Mouse (Mus musculus): Measurements from ENCODE around the gene Bcl2l13. TPM values are rescaled to one million over a fixed set of nuclear protein-coding genes. Genes with fewer than 3 reads are reported as not detected.

Bcl2l13 gene
- total and polyA plus RNA-seq, 3 experiments = 43.7 to 49.9 TPM; not detected in 1

DNA sequence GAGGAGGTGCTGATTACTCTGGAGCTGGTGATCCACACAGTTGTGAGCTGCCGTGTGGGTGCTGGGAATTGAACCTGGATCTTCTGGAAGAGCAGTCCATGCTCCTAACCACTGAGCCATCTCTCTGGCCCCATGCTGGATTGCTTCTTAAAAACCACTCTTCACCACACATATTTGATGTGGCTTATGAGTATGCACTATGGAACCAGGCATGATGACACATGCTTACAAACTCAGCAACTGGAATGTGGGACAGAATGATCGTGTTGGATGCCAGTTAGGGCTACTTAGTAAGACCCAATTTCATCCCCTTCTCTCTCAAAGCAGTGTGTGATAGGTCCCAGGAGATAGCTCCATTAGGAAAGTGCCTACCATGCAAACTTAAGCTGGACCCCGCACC is 24.1 kb downstream of the Bcl2l13 start:
- Histone ChIP-seq H3K9me3 (replicated peaks; ENCODE audit: insufficient read depth, low read length) (no peaks in the 10 kb centered on the region), H3K79me2 (ENCODE audit: control insufficient read depth, insufficient read depth, low read length, poor library complexity) (peaks cover 23% of the 10 kb centered on the region), H3K4me1 (ENCODE audit: control insufficient read depth in 1 of 2, insufficient read depth in 2 of 2, low read length in 2 of 2) (peaks cover 3% of the 10 kb centered on the region in 2 experiments), H3K4me3 (ENCODE audit: control insufficient read depth in 1 of 2, insufficient read depth in 1 of 2, low read depth in 2 of 2, low read length in 2 of 2) (no peak overlapping the region), H3K27ac (ENCODE audit: control insufficient read depth, low read depth, low read length) (no peak overlapping the region), H3K27me3 (ENCODE audit: control insufficient read depth in 1 of 2, insufficient read depth in 2 of 2, low read length in 2 of 2) (no peaks in the 10 kb centered on the region), H3K9ac (ENCODE audit: control insufficient read depth, low read depth, low read length, poor library complexity, severe bottlenecking) (no peak overlapping the region), H3K36me3 (ENCODE audit: control insufficient read depth in 1 of 2, insufficient read depth in 2 of 2, low read length in 2 of 2) (peaks cover 7 to 41% of the 10 kb centered on the region in 2 experiments)
- TF ChIP-seq ELF1 (IDR thresholded peaks at IDR 0.05; ENCODE audit: low read depth, low read length) (no peak), POLR2AphosphoS2 (IDR thresholded peaks at IDR 0.05; ENCODE audit: low read length) (no peak), USF1 (IDR thresholded peaks at IDR 0.05; ENCODE audit: low read depth, low read length) (no peak), GABPA (IDR thresholded peaks at IDR 0.05; ENCODE audit: low read depth, low read length) (no peak), KAT2A (conservative IDR thresholded peaks at IDR 0.05; ENCODE audit: low read depth, low read length) (no peak), TBP (IDR thresholded peaks at IDR 0.05; ENCODE audit: low read depth, low read length) (no peak), ZNF384 (IDR thresholded peaks at IDR 0.05; ENCODE audit: low read depth, low read length) (no peak), ETS1 (IDR thresholded peaks at IDR 0.05; ENCODE audit: low read depth, low read length) (no peak), CHD1 (IDR thresholded peaks at IDR 0.05; ENCODE audit: low read depth, low read length) (no peak), USF2 (IDR thresholded peaks at IDR 0.05; ENCODE audit: borderline replicate concordance in 1 of 2, insufficient read depth in 1 of 2, low read depth in 1 of 2, low read length in 2 of 2) (no peak), MAFK (IDR thresholded peaks at IDR 0.05; ENCODE audit: borderline replicate concordance, low read depth, low read length) (no peak)
- DNase-seq (ENCODE audit: low read depth, low spot score) = no peak

DNA sequence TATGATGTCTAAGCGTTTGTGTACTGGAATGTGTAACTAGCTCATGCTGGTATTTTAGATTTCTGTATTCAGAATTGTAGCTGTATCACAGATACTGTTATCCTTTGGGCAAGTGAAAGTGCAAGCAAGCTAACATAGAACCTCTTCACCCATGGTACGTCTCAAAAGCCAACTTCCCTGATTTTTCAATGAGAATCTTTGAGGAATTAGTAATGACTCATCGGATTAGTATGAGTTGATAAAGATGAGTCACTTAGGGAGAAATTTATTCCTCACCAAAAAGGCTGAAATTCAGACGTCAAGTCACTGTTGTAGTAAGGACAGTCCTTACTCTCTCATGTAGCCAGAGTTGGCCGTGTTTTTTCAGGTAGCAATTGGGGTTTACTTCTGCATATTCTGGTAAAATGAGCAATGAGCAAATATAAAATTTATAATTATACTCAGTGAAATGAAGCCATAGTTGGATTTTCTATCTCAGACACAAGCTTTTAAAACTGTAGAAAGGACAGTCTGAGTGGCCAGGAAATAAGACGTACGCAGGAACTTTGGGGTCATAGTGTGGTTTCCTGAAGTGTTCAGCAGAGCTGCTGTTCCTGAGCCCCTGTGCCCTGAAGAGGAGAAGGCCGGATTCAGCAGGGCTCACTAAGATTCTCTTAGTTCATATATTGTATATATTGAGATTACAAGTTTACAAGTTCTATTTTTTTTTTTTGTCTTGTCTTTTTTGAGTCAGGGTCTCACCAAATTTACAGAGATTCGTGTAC is 30.2 kb downstream of the Bcl2l13 start:
- H3K9me3 ChIP-seq (replicated peaks; ENCODE audit: insufficient read depth, low read length) = no peaks in the 10 kb centered on the region
- DNase-seq (ENCODE audit: low read depth, low spot score) = no peak
- no peaks in the 10 kb centered on the region for H3K27me3 ChIP-seq (ENCODE audit: control insufficient read depth in 1 of 2, insufficient read depth in 2 of 2, low read length in 2 of 2)
- no peak overlapping the region for H3K27ac ChIP-seq (ENCODE audit: control insufficient read depth, low read depth, low read length)
- no peak overlapping the region for H3K9ac ChIP-seq (ENCODE audit: control insufficient read depth, low read depth, low read length, poor library complexity, severe bottlenecking)
- H3K79me2 ChIP-seq (ENCODE audit: control insufficient read depth, insufficient read depth, low read length, poor library complexity) = no peaks in the 10 kb centered on the region; the same call in 1 of the 2 replicates
- peaks cover 2 to 44% of the 10 kb centered on the region in 2 experiments for H3K36me3 ChIP-seq (ENCODE audit: control insufficient read depth in 1 of 2, insufficient read depth in 2 of 2, low read length in 2 of 2)
- H3K4me3 ChIP-seq (ENCODE audit: control insufficient read depth in 1 of 2, insufficient read depth in 1 of 2, low read depth in 2 of 2, low read length in 2 of 2) = no peak overlapping the region
- H3K4me1 ChIP-seq (ENCODE audit: control insufficient read depth in 1 of 2, insufficient read depth in 2 of 2, low read length in 2 of 2) = peaks cover 0 to 6% of the 10 kb centered on the region in 2 experiments; a peak in 2 of 4 replicates
- no peak for TF ChIP-seq ZMIZ1 (IDR thresholded peaks at IDR 0.05; ENCODE audit: low read depth, low read length)
- no peak for TF ChIP-seq RCOR1 (IDR thresholded peaks at IDR 0.05; ENCODE audit: low read depth, low read length)

DNA sequence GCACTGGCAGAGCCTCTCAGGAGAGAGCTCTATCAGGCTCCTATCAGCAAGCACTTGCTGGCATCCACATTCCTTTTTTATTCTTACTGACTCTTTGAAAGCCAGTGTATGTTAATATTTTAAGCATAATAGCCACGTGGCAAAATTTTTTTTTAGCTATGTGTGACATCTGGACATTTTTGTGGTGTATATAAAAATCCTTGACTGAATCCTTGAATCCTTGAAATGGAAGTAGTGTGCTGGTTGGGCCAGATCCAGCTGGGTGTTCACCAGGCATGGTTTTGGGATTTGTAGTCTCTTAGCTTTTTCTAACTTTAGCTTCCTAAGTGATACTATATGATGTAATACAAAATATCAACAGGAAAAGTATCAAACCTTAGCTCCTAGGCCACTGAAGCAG is 32.8 kb downstream of the Bcl2l13 start:
- peaks cover 8 to 10% of the 10 kb centered on the region in 2 experiments for H3K4me1 ChIP-seq (ENCODE audit: control insufficient read depth in 1 of 2, insufficient read depth in 2 of 2, low read length in 2 of 2)
- no peak overlapping the region for H3K9ac ChIP-seq (ENCODE audit: control insufficient read depth, low read depth, low read length, poor library complexity, severe bottlenecking)
- no peaks in the 10 kb centered on the region; the same call in 1 of the 2 replicates for H3K79me2 ChIP-seq (ENCODE audit: control insufficient read depth, insufficient read depth, low read length, poor library complexity)
- no peaks in the 10 kb centered on the region for H3K9me3 ChIP-seq (replicated peaks; ENCODE audit: insufficient read depth, low read length)
- no peaks in the 10 kb centered on the region for H3K27me3 ChIP-seq (ENCODE audit: control insufficient read depth in 1 of 2, insufficient read depth in 2 of 2, low read length in 2 of 2)
- H3K4me3 ChIP-seq (ENCODE audit: control insufficient read depth in 1 of 2, insufficient read depth in 1 of 2, low read depth in 2 of 2, low read length in 2 of 2) = no peak overlapping the region
- peaks cover 12 to 36% of the 10 kb centered on the region in 2 experiments for H3K36me3 ChIP-seq (ENCODE audit: control insufficient read depth in 1 of 2, insufficient read depth in 2 of 2, low read length in 2 of 2)
- DNase-seq (ENCODE audit: low read depth, low spot score) = no peak
- no peak overlapping the region for H3K27ac ChIP-seq (ENCODE audit: control insufficient read depth, low read depth, low read length)
- TF ChIP-seq BHLHE40 (IDR thresholded peaks at IDR 0.05; ENCODE audit: borderline replicate concordance, low read depth, low read length) = no peak
- TF ChIP-seq MAX (IDR thresholded peaks at IDR 0.05; ENCODE audit: low read length) = no peak
- no peak for TF ChIP-seq POLR2AphosphoS2 (IDR thresholded peaks at IDR 0.05; ENCODE audit: low read length)
- no peak for TF ChIP-seq POLR2AphosphoS5 (IDR thresholded peaks at IDR 0.05; ENCODE audit: borderline replicate concordance, low read depth, low read length)
- no peak for TF ChIP-seq JUND (IDR thresholded peaks at IDR 0.05; ENCODE audit: low read depth, low read length)
- TF ChIP-seq ELF1 (IDR thresholded peaks at IDR 0.05; ENCODE audit: low read depth, low read length) = no peak
- no peak for TF ChIP-seq ZKSCAN1 (IDR thresholded peaks at IDR 0.05; ENCODE audit: low read depth, low read length)
- TF ChIP-seq POLR2A (IDR thresholded peaks at IDR 0.05; ENCODE audit: control insufficient read depth in 1 of 2, insufficient read depth in 1 of 2, low read depth in 1 of 2, low read length in 2 of 2, poor library complexity in 1 of 2) = no peak
- no peak for TF ChIP-seq RAD21 (IDR thresholded peaks at IDR 0.05; ENCODE audit: low read depth, low read length)
- TF ChIP-seq TAL1 (IDR thresholded peaks at IDR 0.05; ENCODE audit: low read length) = no peak
- no peak for TF ChIP-seq MAZ (IDR thresholded peaks at IDR 0.05; ENCODE audit: low read depth, low read length)
- TF ChIP-seq ZNF384 (IDR thresholded peaks at IDR 0.05; ENCODE audit: low read depth, low read length) = no peak
- no peak for TF ChIP-seq GABPA (IDR thresholded peaks at IDR 0.05; ENCODE audit: low read depth, low read length)
- TF ChIP-seq MYB (IDR thresholded peaks at IDR 0.05; ENCODE audit: low read depth, low read length) = no peak
- no peak for TF ChIP-seq GATA1 (IDR thresholded peaks at IDR 0.05; ENCODE audit: low read depth, low read length)
- no peak for TF ChIP-seq SMC3 (IDR thresholded peaks at IDR 0.05; ENCODE audit: low read depth, low read length)
- TF ChIP-seq CHD1 (IDR thresholded peaks at IDR 0.05; ENCODE audit: low read depth, low read length) = no peak

Data from MEL (cell line).